Mouse (Mus musculus) left cerebral cortex, postnatal 25 days (tissue): ENCODE measurements at regions not wholly inside any gene's neighbourhood (a gene's known extent, or its start where the extent isn't known, plus 50 kb on each side); places are given as distances from the start of the nearest gene placed in this dataset.
A peak's percentile ranks its signal among the peaks of the same experiment; 100 is the strongest.

Experiments
- DNase-seq, 2 experiments: peaks; one replicate each; pipeline ENCODE4 v3.0.0; 2022; ENCODE audit warnings: low spot score in 2 of 2, mixed read lengths in 1 of 2
- intact Hi-C: fragments of 180-260 bp; cut with DNase I; formaldehyde crosslinking; loops from one replicate; pipeline ENCODE4 v1.15.1; 2025

GRCm38 (mm10) chr15:61618638-61619500 lies 696.1 kb upstream of the A1bg start:
- intact Hi-C loops = no loop called here
- DNase-seq = no peak

- DNase-seq = no peak
- intact Hi-C loops = no loop called here
Observed at GRCm38 (mm10) chr15:61610662-61611061, 687.9 kb upstream of the A1bg start.

- DNase-seq = no peak
Observed at GRCm38 (mm10) chr15:61609656-61610055, 686.8 kb upstream of the A1bg start.

GRCm38 (mm10) chr15:61608301-61608731 lies 685.5 kb upstream of the A1bg start:
- intact Hi-C loops = no loop called here
- DNase-seq = no peak

More at GRCm38 (mm10) chr15:61609656-61610055, 686.8 kb upstream of the A1bg start:
- intact Hi-C loops = no loop called here

- peak; percentile 8 to 40 for DNase-seq
- intact Hi-C loops = no loop called here
Observed at GRCm38 (mm10) chr15:61599734-61600133, 676.9 kb upstream of the A1bg start.

GRCm38 (mm10) chr15:61596318-61596717 lies 673.5 kb upstream of the A1bg start:
- intact Hi-C loops = no loop called here
- no peak for DNase-seq

- no peak for DNase-seq
- intact Hi-C loops = no loop called here
Observed at GRCm38 (mm10) chr15:61588956-61589355, 666.1 kb upstream of the A1bg start.

- no peak for DNase-seq
- intact Hi-C loops = no loop called here
Observed at GRCm38 (mm10) chr15:61582335-61582734, 659.5 kb upstream of the A1bg start.

- intact Hi-C loops = no loop called here
Observed at GRCm38 (mm10) chr15:61563347-61563746, 640.5 kb upstream of the A1bg start.

GRCm38 (mm10) chr15:61562252-61562651 lies 639.4 kb upstream of the A1bg start:
- DNase-seq = no peak
- intact Hi-C loops = no loop called here

More at GRCm38 (mm10) chr15:61563347-61563746, 640.5 kb upstream of the A1bg start:
- no peak for DNase-seq

GRCm38 (mm10) chr15:61553908-61554307 lies 631.1 kb upstream of the A1bg start:
- intact Hi-C loops = no loop called here
- no peak for DNase-seq

GRCm38 (mm10) chr15:61553081-61553680 lies 630.4 kb upstream of the A1bg start:
- intact Hi-C loops = no loop called here
- DNase-seq = no peak

- intact Hi-C loops = no loop called here
- DNase-seq = peak in 1 of 2 experiments; percentile 42
Observed at GRCm38 (mm10) chr15:61551206-61551605, 628.4 kb upstream of the A1bg start.

GRCm38 (mm10) chr15:61548400-61548799 lies 625.6 kb upstream of the A1bg start:
- intact Hi-C loops = no loop called here
- no peak for DNase-seq

- intact Hi-C loops = no loop called here
- DNase-seq = no peak
Observed at GRCm38 (mm10) chr15:61546608-61547007, 623.8 kb upstream of the A1bg start.

- intact Hi-C loops = no loop called here
- DNase-seq = no peak
Observed at GRCm38 (mm10) chr15:61544074-61544473, 621.3 kb upstream of the A1bg start.

GRCm38 (mm10) chr15:61541643-61542042 lies 618.8 kb upstream of the A1bg start:
- no peak for DNase-seq
- intact Hi-C loops = no loop called here

- intact Hi-C loops = no loop called here
- no peak for DNase-seq
Observed at GRCm38 (mm10) chr15:61540753-61541421, 618.1 kb upstream of the A1bg start.

GRCm38 (mm10) chr15:61538930-61539329 lies 616.1 kb upstream of the A1bg start:
- DNase-seq = no peak
- intact Hi-C loops = no loop called here

- no peak for DNase-seq
- intact Hi-C loops = no loop called here
Observed at GRCm38 (mm10) chr15:61538169-61538755, 615.5 kb upstream of the A1bg start.
